Mouse (Mus musculus): ENCODE data around the gene B3gnt2.

Gene B3gnt2

GRCm38 (mm10) chr11:22847732-22848648, 12.8 kb downstream of the B3gnt2 start:
- in situ Hi-C loops (cut with MseI, MboI): no loop called here

GRCm38 (mm10) chr11:22846960-22847731, 13.6 kb downstream of the B3gnt2 start:
- in situ Hi-C loops (cut with MseI, MboI): no loop called here

- in situ Hi-C loops (cut with MseI, MboI): no loop called here
Measured at GRCm38 (mm10) chr11:22846093-22846835, 14.5 kb downstream of the B3gnt2 start.

- in situ Hi-C loops (cut with MseI, MboI): no loop called here
Measured at GRCm38 (mm10) chr11:22844754-22845718, 15.7 kb downstream of the B3gnt2 start.

GRCm38 (mm10) chr11:22839456-22839855, 21.3 kb downstream of the B3gnt2 start:
- in situ Hi-C loops (cut with MseI, MboI): no loop called here

GRCm38 (mm10) chr11:22838361-22838760, 22.4 kb downstream of the B3gnt2 start:
- in situ Hi-C loops (cut with MseI, MboI): no loop called here

- in situ Hi-C loops (cut with MseI, MboI): no loop called here
Measured at GRCm38 (mm10) chr11:22836269-22836668, 24.5 kb downstream of the B3gnt2 start.

GRCm38 (mm10) chr11:22832600-22832999, 28.2 kb downstream of the B3gnt2 start:
- in situ Hi-C loops (cut with MseI, MboI): no loop called here

- in situ Hi-C loops (cut with MseI, MboI): no loop called here
Measured at GRCm38 (mm10) chr11:22831916-22832315, 28.8 kb downstream of the B3gnt2 start.

GRCm38 (mm10) chr11:22830684-22831083, 30.1 kb downstream of the B3gnt2 start:
- in situ Hi-C loops (cut with MseI, MboI): no loop called here

GRCm38 (mm10) chr11:22830179-22830611, 30.6 kb downstream of the B3gnt2 start:
- in situ Hi-C loops (cut with MseI, MboI): no loop called here

GRCm38 (mm10) chr11:22828988-22829632, 31.7 kb downstream of the B3gnt2 start:
- in situ Hi-C loops (cut with MseI, MboI): no loop called here

GRCm38 (mm10) chr11:22827514-22828080, 33.2 kb downstream of the B3gnt2 start:
- in situ Hi-C loops (cut with MseI, MboI): no loop called here

GRCm38 (mm10) chr11:22826665-22827064, 34.1 kb downstream of the B3gnt2 start:
- in situ Hi-C loops (cut with MseI, MboI): no loop called here

- in situ Hi-C loops (cut with MseI, MboI): no loop called here
Measured at GRCm38 (mm10) chr11:22826051-22826450, 34.7 kb downstream of the B3gnt2 start.

- in situ Hi-C loops (cut with MseI, MboI): no loop called here
Measured at GRCm38 (mm10) chr11:22825548-22825947, 35.2 kb downstream of the B3gnt2 start.

- in situ Hi-C loops (cut with MseI, MboI): no loop called here
Measured at GRCm38 (mm10) chr11:22824049-22824705, 36.6 kb downstream of the B3gnt2 start.

GRCm38 (mm10) chr11:22821243-22821642, 39.5 kb downstream of the B3gnt2 start:
- in situ Hi-C loops (cut with MseI, MboI): no loop called here

GRCm38 (mm10) chr11:22818371-22818770, 42.4 kb downstream of the B3gnt2 start:
- in situ Hi-C loops (cut with MseI, MboI): no loop called here
